In the genomic region with DNA sequence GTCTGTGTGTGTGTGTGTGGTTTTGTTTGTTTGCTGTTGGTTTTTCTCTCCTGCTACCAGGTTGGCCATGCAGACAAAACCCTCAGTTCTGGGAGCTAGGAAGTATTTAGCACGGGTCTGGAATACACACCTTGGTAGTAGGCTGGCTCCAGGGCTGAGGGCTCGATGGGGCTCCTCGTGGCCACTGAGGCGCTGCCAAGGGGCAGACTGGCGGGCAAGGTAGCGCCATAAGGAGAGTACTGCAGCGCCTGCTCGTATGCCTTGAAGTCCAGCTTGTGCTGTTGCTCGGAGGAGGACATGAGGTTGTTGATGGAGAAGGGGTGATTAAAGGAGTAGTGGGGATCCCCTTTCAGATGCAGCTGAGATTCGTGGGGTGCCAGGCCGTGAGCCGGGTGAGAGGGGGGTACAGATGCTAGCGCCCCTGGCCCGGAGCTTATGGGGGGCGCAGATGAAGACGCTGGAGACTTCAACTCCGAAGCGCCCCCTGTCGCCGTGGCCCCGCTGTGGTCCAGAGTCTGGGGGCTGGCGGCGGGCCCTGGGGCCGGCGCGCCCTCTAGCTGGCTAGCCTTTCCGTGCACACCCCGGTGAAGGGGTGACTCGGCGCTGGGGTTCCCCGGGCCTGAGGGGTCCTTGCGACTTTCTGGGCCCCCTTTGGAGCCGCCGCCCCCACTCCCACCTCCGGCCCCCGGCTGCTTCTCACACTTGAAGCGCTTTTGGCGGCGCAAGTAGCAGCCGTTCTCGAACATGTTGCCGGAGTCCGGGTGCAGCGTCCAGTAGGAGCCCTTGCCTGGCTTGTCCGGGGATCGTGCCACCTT, we compare ENCODE assay signal across 8 mouse cellular contexts. TPM values are rescaled to one million over a fixed set of nuclear protein-coding genes. Genes with fewer than 3 reads are reported as not detected.
DNase-seq lines count a peak whose midpoint lies in the region; ATAC-seq lines count a peak whose summit lies in the region.

No protein-coding gene starts in this region.

- peak overlapping the region; percentile 33; the same call in 1 of the 2 replicates for H3K4me2 ChIP-seq in heart, embryonic 15.5 days
- peak overlapping the region; percentile 35 for H3K4me2 ChIP-seq in liver, embryonic 16.5 days (ENCODE audit: low read depth, low read length)

- WGBS in heart, embryonic 15.5 days = 4% methylated on average over 45 of the region's 46 CpGs
- 3% methylated on average over 46 of the region's 46 CpGs for WGBS in liver, embryonic 16.5 days (ENCODE audit: insufficient replicate concordance)

- ATAC-seq in heart, embryonic 15.5 days (replicated peaks; ENCODE audit: insufficient number of reproducible peaks, insufficient read depth, low FRiP score, low read depth) = no peak
- no peak for ATAC-seq in liver, embryonic 16.5 days (ENCODE audit: low read depth)

- H3K9ac ChIP-seq in heart, embryonic 15.5 days = no peak overlapping the region
- no peak overlapping the region for H3K9ac ChIP-seq in liver, embryonic 16.5 days (ENCODE audit: low read depth, low read length)

- DNase-seq in urinary bladder, postnatal 14 days (ENCODE audit: low spot score) = peak; percentile 54
- DNase-seq in urinary bladder, postnatal 4 days (ENCODE audit: low spot score in 2 of 2) = no peak
- peak; percentile 52 for DNase-seq in retina, postnatal 1 day
- no peak for DNase-seq in spleen, postnatal 36 days (ENCODE audit: low spot score in 2 of 2)
- DNase-seq in thymus, adult 18-20 months = no peak
- no peak for DNase-seq in frontal cortex, postnatal 25 days (ENCODE audit: low spot score in 2 of 2)

- H3K27me3 ChIP-seq in heart, embryonic 15.5 days = peaks cover 90% of the 10 kb centered on the region
- peaks cover 88% of the 10 kb centered on the region for H3K27me3 ChIP-seq in liver, embryonic 16.5 days (ENCODE audit: control insufficient read depth, insufficient read depth, low read depth, low read length)

- H3K36me3 ChIP-seq in heart, embryonic 15.5 days = no peaks in the 10 kb centered on the region
- no peaks in the 10 kb centered on the region for H3K36me3 ChIP-seq in liver, embryonic 16.5 days (ENCODE audit: control insufficient read depth, insufficient read depth)

- H3K4me3 ChIP-seq in heart, embryonic 15.5 days = peak overlapping the region; percentile 25
- H3K4me3 ChIP-seq in liver, embryonic 16.5 days (ENCODE audit: low read depth, low read length) = peak overlapping the region; percentile 13; the same call in 1 of the 2 replicates

- H3K9me3 ChIP-seq in heart, embryonic 15.5 days (replicated peaks) = no peaks in the 10 kb centered on the region
- no peaks in the 10 kb centered on the region for H3K9me3 ChIP-seq in liver, embryonic 16.5 days (replicated peaks; ENCODE audit: control insufficient read depth, low read length)

- H3K27ac ChIP-seq in heart, embryonic 15.5 days = no peak overlapping the region
- H3K27ac ChIP-seq in liver, embryonic 16.5 days (ENCODE audit: low read length) = no peak overlapping the region

- H3K4me1 ChIP-seq in heart, embryonic 15.5 days (replicated peaks) = peaks cover 44% of the 10 kb centered on the region
- H3K4me1 ChIP-seq in liver, embryonic 16.5 days (ENCODE audit: control insufficient read depth, low read depth, low read length) = no peaks in the 10 kb centered on the region; the same call in 1 of the 2 replicates

RNA-seq across cellular contexts. Expression of gene Foxa1, which starts 4.6 kb away (rescaled TPM):
- polyA plus RNA-seq in heart, embryonic 15.5 days (2015; fragmentation: Nextera tagmentation; extraction: Ambion mirVana) = 0.57 and 2.7 TPM in 2 replicates
- polyA plus RNA-seq in liver, embryonic 16.5 days (2015; fragmentation: Nextera tagmentation; extraction: Ambion mirVana) = 0.72 and 0.74 TPM in 2 replicates

RNA-seq across cellular contexts. Expression of gene Ttc6, which starts 21.8 kb away (rescaled TPM):
- polyA plus RNA-seq in heart, embryonic 15.5 days (2015; fragmentation: Nextera tagmentation; extraction: Ambion mirVana) = 0.42 and 0.96 TPM in 2 replicates
- polyA plus RNA-seq in liver, embryonic 16.5 days (2015; fragmentation: Nextera tagmentation; extraction: Ambion mirVana) = 0.06 and 0.08 TPM in 2 replicates

Comparison
In these comparisons a context has a peak if more than half of its experiments do, and no peak if none do; other contexts are left out.
1. DNase-seq: peak in urinary bladder, postnatal 14 days (single experiment) and retina, postnatal 1 day (single experiment); none in urinary bladder, postnatal 4 days (0 of 2), spleen, postnatal 36 days (0 of 2), thymus, adult 18-20 months (0 of 2) and frontal cortex, postnatal 25 days (0 of 2).